Mouse (Mus musculus) MEL (cell line): ENCODE measurements around the gene Phkg1. TPM values are rescaled to one million over a fixed set of nuclear protein-coding genes. Genes with fewer than 3 reads are reported as not detected.

ENCODE experiments used
- DNase-seq: peaks from one replicate; pipeline ENCODE4 v3.0.0; 2011; ENCODE audit warnings: low read depth, low spot score
- H3K27ac ChIP-seq: 2 replicates; pipeline ENCODE4 v1.5.1; 2012; ENCODE audit warnings: low read depth, mild to moderate bottlenecking, control low read depth, low read length, moderate library complexity; ENCODE audit not compliant: control insufficient read depth
- H3K27me3 ChIP-seq, 2 experiments: fragments of 150-350 bp in 1 of 2; sonication (generic) in 1 of 2; 2 replicates each; pipeline ENCODE4 v1.6.1; 2012; ENCODE audit warnings: low read length in 2 of 2, mild to moderate bottlenecking in 2 of 2, improper control_type of control experiment in 1 of 2, moderate library complexity in 1 of 2; ENCODE audit not compliant: insufficient read depth in 2 of 2, control insufficient read depth in 1 of 2
- H3K36me3 ChIP-seq, 2 experiments: 2 replicates each; pipeline ENCODE4 v1.6.1; 2012 to 2014; ENCODE audit warnings: low read length in 2 of 2, improper control_type of control experiment in 1 of 2, inconsistent platforms in 1 of 2, mild to moderate bottlenecking in 1 of 2; ENCODE audit not compliant: insufficient read depth in 2 of 2, control insufficient read depth in 1 of 2
- H3K4me1 ChIP-seq, 2 experiments: fragments of 150-350 bp in 1 of 2; sonication (generic) in 1 of 2; 2 replicates each; pipeline ENCODE4 v1.6.1; 2012; ENCODE audit warnings: low read length in 2 of 2, improper control_type of control experiment in 1 of 2, mild to moderate bottlenecking in 1 of 2; ENCODE audit not compliant: insufficient read depth in 2 of 2, control insufficient read depth in 1 of 2
- H3K4me3 ChIP-seq, 2 experiments: fragments of 150-350 bp in 1 of 2; sonication (generic) in 1 of 2; 2 replicates each; pipeline ENCODE4 v1.5.1; 2012; ENCODE audit warnings: low read depth in 2 of 2, low read length in 2 of 2, mild to moderate bottlenecking in 2 of 2, moderate library complexity in 2 of 2, control low read depth in 1 of 2, improper control_type of control experiment in 1 of 2; ENCODE audit not compliant: control insufficient read depth in 1 of 2, insufficient read depth in 1 of 2
- H3K79me2 ChIP-seq: 2 replicates; pipeline ENCODE4 v1.6.1; 2012; ENCODE audit warnings: mild to moderate bottlenecking, low read length, moderate library complexity; ENCODE audit not compliant: control insufficient read depth, poor library complexity, insufficient read depth
- H3K9ac ChIP-seq: 2 replicates; pipeline ENCODE4 v1.6.1; 2012; ENCODE audit warnings: low read depth, mild to moderate bottlenecking, control low read depth, low read length, moderate library complexity; ENCODE audit not compliant: control insufficient read depth, poor library complexity, severe bottlenecking
- H3K9me3 ChIP-seq: fragments of 150-350 bp; sonication (generic); replicated peaks from 2 replicates; pipeline ENCODE4 v1.6.1; 2012; ENCODE audit warnings: mild to moderate bottlenecking, low read length, improper control_type of control experiment, moderate library complexity; ENCODE audit not compliant: insufficient read depth
- BHLHE40 ChIP-seq: IDR thresholded peaks from 2 replicates; pipeline ENCODE4 v1.6.1; 2012; ENCODE audit warnings: low read depth, mild to moderate bottlenecking, inconsistent platforms, low read length, improper control_type of control experiment, borderline replicate concordance
- CHD1 ChIP-seq: IDR thresholded peaks from 2 replicates; pipeline ENCODE4 v1.6.1; 2012; ENCODE audit warnings: low read depth, mild to moderate bottlenecking, inconsistent platforms, low read length, improper control_type of control experiment
- CTCF ChIP-seq, 3 experiments: IDR thresholded peaks in 2 of 3; conservative IDR thresholded peaks in 1 of 3; 2 replicates each; pipeline ENCODE4 v1.5.1; 2011 to 2012; ENCODE audit warnings: low read length in 3 of 3, low read depth in 2 of 3, mild to moderate bottlenecking in 2 of 3, improper control_type of control experiment in 1 of 3, inconsistent platforms in 1 of 3, mixed read lengths in 1 of 3, moderate library complexity in 1 of 3; ENCODE audit not compliant: control insufficient read depth in 1 of 3, insufficient read depth in 1 of 3, poor library complexity in 1 of 3, severe bottlenecking in 1 of 3
- ELF1 ChIP-seq: IDR thresholded peaks from 2 replicates; pipeline ENCODE4 v1.6.1; 2014; ENCODE audit warnings: low read depth, mild to moderate bottlenecking, inconsistent platforms, low read length, improper control_type of control experiment, moderate library complexity
- GABPA ChIP-seq: IDR thresholded peaks from 2 replicates; pipeline ENCODE4 v1.6.1; 2012; ENCODE audit warnings: low read depth, mild to moderate bottlenecking, inconsistent platforms, low read length, improper control_type of control experiment, moderate library complexity
- GATA1 ChIP-seq: IDR thresholded peaks from 2 replicates; pipeline ENCODE4 v1.6.1; 2011; ENCODE audit warnings: low read depth, low read length, improper control_type of control experiment
- KAT2A ChIP-seq: conservative IDR thresholded peaks from 2 replicates; pipeline ENCODE4 v1.6.1; 2012; ENCODE audit warnings: low read depth, low read length, improper control_type of control experiment, inconsistent platforms
- MAFK ChIP-seq: IDR thresholded peaks from 2 replicates; pipeline ENCODE4 v1.6.1; 2011; ENCODE audit warnings: low read depth, mild to moderate bottlenecking, low read length, improper control_type of control experiment, borderline replicate concordance
- MAX ChIP-seq: IDR thresholded peaks from 2 replicates; pipeline ENCODE4 v1.6.1; 2011; ENCODE audit warnings: low read length, improper control_type of control experiment
- MEF2A ChIP-seq: IDR thresholded peaks from 2 replicates; pipeline ENCODE4 v1.6.1; 2014; ENCODE audit warnings: low read depth, mild to moderate bottlenecking, inconsistent platforms, low read length, improper control_type of control experiment; ENCODE audit not compliant: poor library complexity, insufficient replicate concordance, severe bottlenecking; ENCODE audit errors: extremely low read depth
- MXI1 ChIP-seq: IDR thresholded peaks from 2 replicates; pipeline ENCODE4 v1.6.1; 2011; ENCODE audit warnings: mild to moderate bottlenecking, low read depth, low read length, improper control_type of control experiment
- MYC ChIP-seq: IDR thresholded peaks from 2 replicates; pipeline ENCODE4 v1.6.1; 2011; ENCODE audit warnings: low read depth, mild to moderate bottlenecking, low read length, improper control_type of control experiment, moderate library complexity
- POLR2A ChIP-seq, 2 experiments: IDR thresholded peaks; 2 replicates each; pipeline ENCODE4 v1.6.1; 2011 to 2012; ENCODE audit warnings: low read length in 2 of 2, mild to moderate bottlenecking in 2 of 2, control low read depth in 1 of 2, improper control_type of control experiment in 1 of 2, low read depth in 1 of 2, moderate library complexity in 1 of 2; ENCODE audit not compliant: control insufficient read depth in 1 of 2, insufficient read depth in 1 of 2, poor library complexity in 1 of 2
- POLR2AphosphoS2 ChIP-seq: IDR thresholded peaks from 2 replicates; pipeline ENCODE4 v1.6.1; 2011; ENCODE audit warnings: low read length, improper control_type of control experiment
- POLR2AphosphoS5 ChIP-seq: IDR thresholded peaks from 2 replicates; pipeline ENCODE4 v1.6.1; 2012; ENCODE audit warnings: low read depth, borderline replicate concordance, mild to moderate bottlenecking, inconsistent platforms, low read length, moderate library complexity, mixed read lengths
- RAD21 ChIP-seq: IDR thresholded peaks from 2 replicates; pipeline ENCODE4 v1.6.1; 2011; ENCODE audit warnings: mild to moderate bottlenecking, low read depth, low read length, improper control_type of control experiment
- SMC3 ChIP-seq: IDR thresholded peaks from 2 replicates; pipeline ENCODE4 v1.6.1; 2011; ENCODE audit warnings: low read depth, low read length, improper control_type of control experiment
- TAL1 ChIP-seq: IDR thresholded peaks from 2 replicates; pipeline ENCODE4 v1.6.1; 2012; ENCODE audit warnings: mild to moderate bottlenecking, inconsistent platforms, low read length, moderate library complexity, mixed read lengths
- TBP ChIP-seq: IDR thresholded peaks from 2 replicates; pipeline ENCODE4 v1.8.0; 2011; ENCODE audit warnings: low read depth, low read length, improper control_type of control experiment
- TCF12 ChIP-seq: IDR thresholded peaks from 2 replicates; pipeline ENCODE4 v1.6.1; 2014; ENCODE audit warnings: low read depth, mild to moderate bottlenecking, inconsistent platforms, low read length, improper control_type of control experiment, moderate library complexity
- UBTF ChIP-seq: IDR thresholded peaks from 2 replicates; pipeline ENCODE4 v1.6.1; 2012; ENCODE audit warnings: low read depth, mild to moderate bottlenecking, inconsistent platforms, low read length, improper control_type of control experiment, moderate library complexity, borderline replicate concordance; ENCODE audit not compliant: insufficient read depth
- USF2 ChIP-seq, 2 experiments: IDR thresholded peaks; 2 replicates each; pipeline ENCODE4 v1.6.1; 2011 to 2012; ENCODE audit warnings: improper control_type of control experiment in 2 of 2, low read length in 2 of 2, borderline replicate concordance in 1 of 2, inconsistent platforms in 1 of 2, low read depth in 1 of 2, mild to moderate bottlenecking in 1 of 2; ENCODE audit not compliant: insufficient read depth in 1 of 2
- ZC3H11A ChIP-seq: IDR thresholded peaks from 2 replicates; pipeline ENCODE4 v1.6.1; 2012; ENCODE audit warnings: low read depth, mild to moderate bottlenecking, inconsistent platforms, low read length, improper control_type of control experiment
- ZKSCAN1 ChIP-seq: IDR thresholded peaks from 2 replicates; pipeline ENCODE4 v1.6.1; 2012; ENCODE audit warnings: low read depth, mild to moderate bottlenecking, inconsistent platforms, low read length, improper control_type of control experiment, moderate library complexity
- ZNF384 ChIP-seq: IDR thresholded peaks from 2 replicates; pipeline ENCODE4 v1.6.1; 2012; ENCODE audit warnings: low read depth, mild to moderate bottlenecking, inconsistent platforms, low read length, improper control_type of control experiment
- polyA plus RNA-seq, 2 experiments: library from polyadenylated mRNA; stranded (reverse) in 1 of 2; unstranded in 1 of 2; fragments of >175 nt in 1 of 2; fragments of >200 nt in 1 of 2; gene quantifications; 2 replicates each; pipeline versions ENCODE4 v1.2.1 to v1.2.4; 2012; ENCODE audit warnings: low replicate concordance in 2 of 2, low read depth in 1 of 2; ENCODE audit not compliant: insufficient read length in 2 of 2, insufficient read depth in 1 of 2, missing spikeins in 1 of 2
- total RNA-seq: library from RNA; depleted of rRNA; stranded (reverse); fragments of 300-350 nt; gene quantifications from 2 replicates; pipeline ENCODE4 v1.2.3, GENCODE M21; 2012

Gene Phkg1
- total and polyA plus RNA-seq, 3 experiments, result 0.62 to 0.72 TPM; not detected in 1

DNA sequence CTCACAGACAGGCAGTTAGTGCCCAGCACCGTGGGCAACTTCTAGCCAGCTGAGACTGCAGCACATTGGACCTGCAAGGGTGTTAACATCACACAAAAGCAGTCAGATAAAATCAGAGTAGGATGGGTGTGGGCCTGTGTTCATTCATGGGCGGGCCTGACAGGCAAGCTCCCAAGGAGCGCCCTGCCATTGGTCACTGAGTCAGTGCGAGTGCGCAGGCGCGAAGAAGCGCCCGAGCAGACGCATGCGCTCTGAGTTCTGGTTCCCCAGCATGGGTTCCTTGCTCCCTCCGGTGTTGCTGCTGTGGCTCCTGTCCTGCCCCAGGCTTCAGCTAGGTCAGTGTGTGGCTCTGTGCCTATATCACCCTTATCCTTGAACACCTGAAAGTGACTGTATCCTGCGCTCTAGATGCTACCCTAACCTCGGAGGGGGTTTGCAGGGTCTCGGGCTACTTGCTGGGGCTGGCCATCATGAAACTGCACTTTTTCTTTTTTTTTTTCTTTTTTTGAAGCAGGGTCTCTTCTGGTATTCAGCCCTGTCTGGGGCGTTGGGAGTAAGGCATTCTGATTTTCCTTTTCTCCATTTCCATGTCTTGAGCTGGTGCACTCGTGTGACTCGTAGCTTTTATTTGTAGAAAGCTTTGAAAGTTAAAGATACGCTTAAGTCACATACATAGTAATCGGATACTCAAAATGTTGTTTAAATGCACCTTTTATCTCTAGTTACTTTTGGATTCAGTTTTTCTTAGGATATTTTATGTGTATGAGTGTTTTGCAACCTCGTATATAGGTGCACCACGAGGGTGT is 51.4 kb downstream of the Phkg1 start, which contains the start of gene Sumf2 (continued):
- TF ChIP-seq UBTF (no peak), TBP (peak; percentile 85), TAL1 (no peak), TCF12 (no peak; the same call in 1 of the 2 replicates), ZC3H11A (no peak), ZNF384 (peak; percentile 75), CHD1 (peak; percentile 94), KAT2A (no peak; the same call in none of the 2 replicates), ELF1 (no peak), BHLHE40 (0 out of 2 replicates have a peak, but pooled peaks have one; percentile 25), MXI1 (peak; percentile 87)
- TF ChIP-seq, all 39 proteins: peak for 21

DNA sequence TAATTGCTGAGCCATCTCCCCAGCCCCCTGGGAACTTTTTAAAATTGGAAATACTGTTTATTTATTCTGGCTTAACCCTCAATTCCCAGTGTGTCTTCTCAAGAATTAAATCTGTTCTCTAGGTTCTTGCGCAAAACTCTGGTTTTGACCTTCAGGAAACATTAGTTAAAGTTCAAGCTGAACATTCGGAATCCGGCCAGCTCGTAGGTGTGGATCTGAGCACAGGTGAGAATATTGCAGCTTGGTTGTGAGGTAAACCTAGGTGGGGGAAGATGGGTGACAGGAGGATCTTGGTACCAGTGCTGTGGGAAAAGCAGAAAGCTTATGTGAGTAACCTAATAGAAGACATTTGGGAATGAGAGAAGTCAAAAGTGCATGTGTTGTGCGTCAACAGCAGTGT is 53.5 kb downstream of the Phkg1 start:
- Histone ChIP-seq H3K9me3 (no peaks in the 10 kb centered on the region), H3K36me3 (peaks cover 16 to 19% of the 10 kb centered on the region in 2 experiments), H3K9ac (no peak overlapping the region), H3K79me2 (peaks cover 18% of the 10 kb centered on the region), H3K4me1 (peaks cover 2 to 13% of the 10 kb centered on the region in 2 experiments; a peak in 2 of 4 replicates), H3K4me3 (no peak overlapping the region), H3K27ac (no peak overlapping the region), H3K27me3 (no peaks in the 10 kb centered on the region)
- TF ChIP-seq POLR2AphosphoS5 (no peak), MAFK (no peak), UBTF (no peak), GATA1 (no peak), TAL1 (no peak), CHD1 (no peak), MAX (no peak), CTCF (IDR thresholded peaks at IDR 0.05 in 2 of 3, conservative IDR thresholded peaks at IDR 0.05 in 1 of 3; ENCODE audit: control insufficient read depth in 1 of 3, insufficient read depth in 1 of 3, low read depth in 2 of 3, low read length in 3 of 3, poor library complexity in 1 of 3, severe bottlenecking in 1 of 3) (no peak), ZKSCAN1 (no peak), RAD21 (no peak), POLR2A (IDR thresholded peaks at IDR 0.05; ENCODE audit: control insufficient read depth in 1 of 2, insufficient read depth in 1 of 2, low read depth in 1 of 2, low read length in 2 of 2, poor library complexity in 1 of 2) (no peak), MEF2A (no peak), MYC (no peak), KAT2A (no peak), GABPA (no peak), MXI1 (no peak), POLR2AphosphoS2 (no peak), USF2 (IDR thresholded peaks at IDR 0.05; ENCODE audit: borderline replicate concordance in 1 of 2, insufficient read depth in 1 of 2, low read depth in 1 of 2, low read length in 2 of 2) (no peak), ZC3H11A (no peak), SMC3 (no peak)
- DNase-seq, result peak; percentile 18
